Mouse (Mus musculus) brain, adult 2 months (tissue): ENCODE measurements at regions not wholly inside any gene's neighbourhood (a gene's known extent, or its start where the extent isn't known, plus 50 kb on each side); places are given as distances from the start of the nearest gene placed in this dataset.

ENCODE experiments used
- DNase-seq: peaks from one replicate; pipeline ENCODE4 v3.0.0; 2011; ENCODE audit warnings: low read depth, low spot score

DNA sequence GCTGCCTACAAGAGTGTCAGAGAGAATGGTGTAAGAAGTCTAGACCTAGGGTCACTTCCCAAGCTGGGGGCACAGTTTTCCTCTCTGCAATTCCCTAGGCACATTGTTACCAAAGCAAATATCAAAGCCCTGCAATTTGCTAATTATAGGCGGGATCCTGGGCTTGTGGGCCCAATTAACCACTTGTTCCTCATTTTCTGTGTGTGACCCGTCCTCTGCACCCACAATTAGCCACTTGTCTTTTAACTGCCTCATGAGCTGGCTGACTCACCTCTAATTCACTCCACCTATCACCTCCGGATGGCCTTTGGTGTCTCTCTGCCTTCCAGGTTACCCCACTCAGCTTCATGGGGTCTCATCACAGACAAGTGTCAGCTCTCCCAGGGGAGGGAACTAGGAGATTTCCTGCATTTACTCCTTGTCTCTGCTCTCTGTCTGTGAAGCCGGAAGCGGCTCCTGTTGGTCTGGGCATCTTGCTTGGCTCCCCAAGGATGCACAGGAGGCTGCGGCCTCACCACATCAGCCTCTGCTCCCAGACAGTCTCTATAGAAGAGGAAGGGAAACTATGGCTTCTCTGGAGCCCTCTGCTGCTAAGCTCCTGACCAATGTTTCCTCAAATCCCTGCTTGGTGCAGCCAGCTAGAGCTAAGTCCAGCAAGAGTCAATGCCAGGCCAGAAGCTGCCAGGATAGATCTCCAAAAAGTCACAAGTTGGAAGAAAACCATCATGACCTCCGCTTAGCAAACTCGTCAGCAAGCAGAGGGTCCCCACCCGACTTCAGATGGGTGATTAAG, 73.2 kb upstream of the Hes1 start:
- no peak for DNase-seq

DNA sequence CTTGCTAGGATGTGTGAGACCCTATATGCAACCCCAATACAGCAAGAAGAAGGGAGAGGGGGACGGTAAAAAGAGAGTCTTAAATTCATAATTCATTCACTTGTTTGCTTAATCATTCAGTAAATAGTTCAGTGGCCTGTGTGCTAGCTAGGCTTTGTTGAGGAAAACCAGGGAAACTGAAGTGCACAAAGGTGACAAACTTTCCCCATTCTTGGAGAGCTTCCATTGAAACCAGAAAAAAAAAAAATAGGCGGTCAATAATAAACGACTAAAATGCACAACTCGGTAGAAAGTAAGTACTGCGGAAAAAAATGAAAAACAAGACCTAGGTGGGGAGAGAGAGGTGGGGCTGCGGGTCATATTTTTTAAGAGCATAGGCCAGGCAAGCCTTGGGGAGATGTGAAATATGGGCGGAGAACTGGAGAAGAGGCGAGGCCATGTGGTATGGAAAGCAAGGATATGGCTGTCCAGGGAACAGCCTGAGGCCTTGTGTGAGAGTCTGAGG, 72.3 kb upstream of the Hes1 start:
- no peak for DNase-seq

DNA sequence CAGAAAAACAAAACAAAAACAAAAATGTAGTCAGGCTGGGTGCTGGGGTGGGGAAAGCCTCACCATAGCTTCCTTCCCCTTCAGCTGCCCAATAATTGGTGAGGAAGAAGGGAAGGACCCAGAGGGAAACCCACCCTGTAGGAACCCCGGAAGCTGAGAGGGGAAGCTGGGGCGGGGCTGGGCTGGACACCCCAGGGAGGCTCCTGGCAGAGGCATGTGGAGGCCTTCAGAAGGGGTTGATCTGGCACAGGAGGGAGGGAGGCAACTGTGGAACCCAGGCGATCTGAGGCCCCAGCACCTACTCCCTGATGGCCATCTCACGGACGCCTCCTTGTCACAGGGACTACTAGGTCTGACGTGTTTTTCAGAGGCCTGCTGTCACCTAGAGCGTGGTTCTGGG, 71.1 kb upstream of the Hes1 start:
- no peak for DNase-seq

DNA sequence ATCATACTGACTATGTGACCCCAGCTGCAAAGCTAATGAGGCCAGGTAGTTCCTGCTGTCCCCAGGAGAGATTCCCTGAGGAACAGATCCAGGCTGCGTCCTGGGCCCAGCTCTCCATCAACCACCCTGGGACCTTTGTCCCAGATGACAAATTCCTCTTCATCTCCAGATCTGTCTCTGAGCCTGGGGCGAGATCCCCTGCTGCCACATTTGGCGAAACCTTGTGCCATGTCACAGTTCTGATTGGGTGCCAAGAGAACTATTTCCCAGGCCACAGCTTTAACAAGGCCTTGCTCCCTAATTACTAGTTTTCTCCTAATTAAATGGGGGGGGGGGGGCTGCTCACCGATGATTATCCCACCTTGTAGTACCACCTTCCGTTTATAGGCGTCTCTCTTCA, 70.6 kb upstream of the Hes1 start:
- DNase-seq: no peak

DNA sequence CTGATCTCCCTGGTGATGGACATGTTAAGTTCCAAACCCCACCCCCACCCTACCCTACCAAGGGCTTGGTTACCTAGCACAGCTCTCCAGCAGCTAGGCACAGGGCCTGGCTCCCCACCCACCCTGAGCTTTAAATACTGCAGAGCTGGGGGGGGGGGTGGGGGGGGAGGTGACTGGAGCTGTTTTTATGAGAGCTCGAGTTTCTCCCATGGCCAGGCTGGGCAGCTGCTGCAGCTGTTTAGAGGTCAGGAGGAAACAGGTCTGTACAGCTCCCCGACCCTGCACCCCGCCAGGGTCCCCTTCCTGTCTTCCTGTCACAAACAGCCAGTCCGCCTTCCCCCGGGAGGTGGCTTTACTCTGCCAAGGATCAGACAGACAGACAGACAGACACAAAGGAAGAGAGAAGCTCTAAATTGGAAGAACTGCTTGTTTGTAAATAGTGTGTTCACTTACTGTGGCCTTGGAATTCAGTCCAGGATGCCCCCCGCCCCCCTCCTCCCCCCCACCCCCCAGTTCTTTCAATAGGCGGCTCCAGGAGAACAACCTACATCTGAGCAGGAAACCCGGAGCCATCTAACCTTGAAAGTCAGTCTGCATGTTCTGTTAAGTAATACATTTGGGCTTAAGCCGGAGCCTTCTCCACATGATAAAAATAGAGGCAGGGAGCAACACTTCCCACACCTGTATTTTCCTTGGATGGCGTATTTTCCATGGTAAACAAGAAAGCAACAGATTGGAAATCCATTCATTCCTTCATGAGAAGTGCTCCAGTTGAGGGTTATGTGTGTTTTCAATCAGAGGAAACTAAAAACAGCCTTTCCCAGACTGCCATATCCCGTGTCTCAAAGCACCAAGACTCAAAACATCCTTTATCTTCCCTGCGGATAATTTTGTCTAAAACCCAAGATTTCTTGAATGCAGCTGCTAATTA, 67.8 kb upstream of the Hes1 start:
- DNase-seq: peak; percentile 27

DNA sequence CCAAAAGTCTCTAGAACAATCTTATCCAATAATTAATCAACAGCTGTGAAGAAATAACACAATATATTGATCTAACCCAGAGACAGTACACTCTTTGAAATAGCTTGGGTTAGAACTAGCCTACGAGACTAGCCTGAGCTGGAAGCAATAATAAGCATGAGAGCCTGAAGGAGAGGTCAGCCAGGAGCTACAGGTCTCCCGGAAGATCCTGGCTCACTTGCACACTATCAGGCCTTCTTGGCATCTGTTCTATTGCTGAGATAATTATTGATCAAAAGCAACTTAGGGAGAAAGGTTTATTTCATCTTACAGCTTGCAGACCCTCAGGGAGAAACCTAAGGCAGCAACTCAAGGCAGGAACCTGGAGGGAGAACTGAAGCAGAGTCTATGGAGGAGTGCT, 64.0 kb upstream of the Hes1 start:
- no peak for DNase-seq

- DNase-seq: no peak
Observed at GRCm38 (mm10) chr16:30005124-30005523, 59.1 kb upstream of the Hes1 start.

GRCm38 (mm10) chr16:30006826-30007225, 57.4 kb upstream of the Hes1 start:
- DNase-seq: peak; percentile 37

DNA sequence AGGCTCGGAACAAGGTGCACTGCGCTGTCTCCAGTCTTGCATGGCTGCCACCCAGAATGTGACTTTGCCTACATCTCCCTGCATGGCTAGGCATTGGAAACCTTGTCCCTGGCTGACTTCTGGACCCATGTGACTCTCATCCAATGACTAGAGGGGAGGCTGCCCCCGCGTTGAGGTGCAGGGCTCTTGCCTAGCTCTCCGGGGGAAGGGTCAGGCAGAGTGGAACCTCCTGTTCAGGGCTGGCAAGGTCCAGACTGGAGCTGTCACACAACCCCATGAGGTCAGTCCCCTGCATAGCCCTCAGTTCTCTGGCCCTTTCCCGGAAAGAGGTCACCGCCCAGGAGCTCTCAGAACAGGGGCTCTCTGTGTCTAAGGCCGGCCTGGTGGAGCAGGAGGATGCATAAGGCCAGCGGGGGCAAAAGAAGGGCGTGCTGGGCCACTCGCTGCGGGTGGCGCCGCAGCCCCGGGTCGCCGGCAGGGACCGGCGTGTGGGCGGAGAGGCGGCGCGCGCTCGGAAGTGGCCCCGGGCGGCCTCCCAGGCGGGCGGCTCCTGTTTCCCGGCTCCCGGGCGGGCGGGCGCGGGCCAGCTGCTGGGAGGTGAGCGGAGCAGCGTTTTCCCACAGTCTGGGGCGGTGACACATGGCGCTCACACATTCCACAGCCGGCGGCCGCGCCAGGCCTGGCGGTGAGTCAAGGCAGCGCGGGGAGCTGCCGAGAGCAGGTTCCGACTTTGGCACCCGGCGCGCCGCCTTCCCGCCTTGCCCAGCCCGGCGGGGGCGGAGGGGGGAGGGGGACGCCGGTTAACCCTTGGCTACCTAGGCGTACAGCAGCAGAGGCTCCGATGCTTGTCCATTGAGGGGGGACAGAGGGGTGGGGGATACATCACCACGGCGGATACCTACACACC, 55.5 kb upstream of the Hes1 start:
- peak; percentile 92 for DNase-seq

GRCm38 (mm10) chr16:30009521-30010186, 54.5 kb upstream of the Hes1 start:
- no peak for DNase-seq

GRCm38 (mm10) chr16:30013123-30013522, 51.1 kb upstream of the Hes1 start:
- DNase-seq: no peak

DNA sequence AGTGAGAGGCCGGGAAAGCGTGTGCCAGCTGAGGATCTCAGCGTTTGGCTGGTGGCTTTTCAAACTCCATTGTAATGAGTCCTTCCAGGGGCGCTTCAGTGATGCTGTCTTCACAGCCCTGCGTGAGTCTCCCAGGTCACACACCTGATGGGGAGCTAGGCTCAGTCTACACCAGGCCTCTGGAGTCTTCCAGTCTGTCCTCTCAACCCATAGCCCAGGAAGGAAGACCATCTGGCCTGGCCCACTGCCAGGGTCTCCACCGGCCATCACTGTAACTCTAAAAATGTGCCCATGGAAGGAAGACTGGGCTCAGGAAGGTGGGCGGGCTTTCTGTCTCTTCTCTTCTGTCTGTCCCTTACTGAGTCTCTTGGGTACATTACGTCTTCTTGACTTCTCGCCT, 50.2 kb upstream of the Hes1 start:
- DNase-seq: no peak
